Mouse (Mus musculus) limb, embryonic 12.5 days (tissue): ENCODE measurements at regions not wholly inside any gene's neighbourhood (a gene's known extent, or its start where the extent isn't known, plus 50 kb on each side); places are given as distances from the start of the nearest gene placed in this dataset.

ENCODE experiments used
- ATAC-seq: fragments of 200-750 bp; cut with Nextera tagmentation; 2 replicates; pipeline ENCODE4 v1.8.0; 2017; ENCODE audit warnings: low read depth, moderate TSS enrichment; ENCODE audit not compliant: insufficient number of reproducible peaks, insufficient read depth, low FRiP score, low TSS enrichment
- H3K27ac ChIP-seq: fragments of 300-500 bp; sonication (generic); 2 replicates; pipeline ENCODE4 v1.5.1; 2016; ENCODE audit warnings: mild to moderate bottlenecking, moderate library complexity
- H3K27me3 ChIP-seq: fragments of 300-500 bp; sonication (generic); 2 replicates; pipeline ENCODE4 v1.6.1; 2016; ENCODE audit warnings: mild to moderate bottlenecking, moderate library complexity
- H3K36me3 ChIP-seq: fragments of 300-500 bp; sonication (generic); 2 replicates; pipeline ENCODE4 v1.6.1; 2016; ENCODE audit warnings: mild to moderate bottlenecking, moderate library complexity
- H3K4me1 ChIP-seq: fragments of 300-500 bp; sonication (generic); replicated peaks from 2 replicates; pipeline ENCODE4 v1.6.1; 2016
- H3K4me2 ChIP-seq: fragments of 300-500 bp; sonication (generic); 2 replicates; pipeline ENCODE4 v1.6.1; 2016; ENCODE audit warnings: mild to moderate bottlenecking, moderate library complexity
- H3K4me3 ChIP-seq: fragments of 300-500 bp; sonication (generic); replicated peaks from 2 replicates; pipeline ENCODE4 v1.5.1; 2016; ENCODE audit warnings: mild to moderate bottlenecking
- H3K9ac ChIP-seq: fragments of 300-500 bp; sonication (generic); replicated peaks from 2 replicates; pipeline ENCODE4 v1.6.1; 2016; ENCODE audit warnings: mild to moderate bottlenecking, moderate library complexity
- H3K9me3 ChIP-seq: fragments of 300-500 bp; sonication (generic); 2 replicates; pipeline ENCODE4 v1.6.1; 2016; ENCODE audit warnings: mild to moderate bottlenecking, moderate library complexity
- WGBS: fragments of 180-500 bp; shearing (Covaris S2); methylation state at CpG from one replicate; pipeline ENCODE4 v1.1.7; 2016; 5-methylcytosine and 5-hydroxymethylcytosine counted together

DNA sequence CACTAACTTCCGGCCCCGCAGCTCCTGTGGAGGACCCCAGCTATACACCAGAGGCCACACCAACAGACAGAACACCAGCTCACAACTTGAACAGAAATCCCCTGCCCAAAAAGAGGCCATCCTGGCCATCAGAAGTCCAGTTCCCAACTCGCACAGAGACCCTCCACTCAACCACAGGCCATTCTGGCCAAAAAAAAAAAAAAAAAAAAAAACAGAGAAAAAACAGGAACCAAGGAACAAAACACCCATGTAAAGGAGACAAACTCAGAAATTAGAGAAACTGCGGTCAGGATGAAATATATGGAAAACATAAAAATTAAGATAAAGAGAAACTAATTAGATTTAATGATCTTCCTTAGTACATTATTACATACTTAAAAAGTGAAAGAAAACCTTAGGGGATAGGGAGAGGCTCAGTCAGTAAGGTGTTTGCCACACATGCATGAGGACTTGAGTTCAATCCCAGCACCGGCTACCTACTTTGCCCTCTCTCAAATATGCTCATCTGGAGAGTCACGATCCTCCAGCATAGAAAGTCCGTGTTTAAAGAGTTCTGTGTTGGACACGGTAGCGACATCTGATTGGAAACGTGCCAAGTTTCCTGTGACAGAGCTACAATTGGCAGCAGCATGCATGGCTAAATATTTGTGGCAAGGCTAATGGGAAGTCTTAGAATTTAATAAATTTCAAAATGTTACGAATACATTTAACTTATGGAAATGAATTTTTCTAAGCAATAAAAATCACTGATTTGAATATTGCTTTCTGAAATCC, 51.9 kb upstream of the Pde7b start:
- no peak for ATAC-seq
- Histone ChIP-seq H3K4me2 (no peak overlapping the region), H3K36me3 (no peaks in the 10 kb centered on the region), H3K27ac (no peak overlapping the region), H3K4me1 (no peaks in the 10 kb centered on the region), H3K27me3 (no peaks in the 10 kb centered on the region), H3K4me3 (no peak overlapping the region), H3K9ac (no peak overlapping the region), H3K9me3 (no peaks in the 10 kb centered on the region)
- 85% methylated on average over 11 of the region's 11 CpGs for WGBS

- Histone ChIP-seq H3K27me3 (no peaks in the 10 kb centered on the region), H3K27ac (no peak overlapping the region), H3K9ac (no peak overlapping the region), H3K9me3 (no peaks in the 10 kb centered on the region), H3K4me2 (no peak overlapping the region), H3K4me3 (no peak overlapping the region), H3K36me3 (no peaks in the 10 kb centered on the region), H3K4me1 (peaks cover 4% of the 10 kb centered on the region; the same call in 1 of the 2 replicates)
- no peak for ATAC-seq
- 92% methylated on average over 3 of the region's 3 CpGs for WGBS
These were observed 51.0 kb upstream of the Pde7b start for GRCm38 (mm10) chr10:20775731-20776429.
